In genomic region chr8:83621691-83622388, GRCm38 (mm10) we compare ENCODE assay signal across 8 mouse cellular contexts. TPM values are rescaled to one million over a fixed set of nuclear protein-coding genes. Genes with fewer than 3 reads are reported as not detected.
A peak's percentile ranks its signal among the peaks of the same experiment; 100 is the strongest.
DNase-seq lines count a peak whose midpoint lies in the region; ATAC-seq and TF ChIP-seq lines count a peak whose summit lies in the region.

No protein-coding gene starts in this region.

- H3K4me2 ChIP-seq in kidney, postnatal 0 days (ENCODE audit: low read length): peak overlapping the region; percentile 53
- H3K4me2 ChIP-seq in embryonic facial prominence, embryonic 11.5 days (ENCODE audit: low read depth, low read length): peak overlapping the region; percentile 60
- H3K4me2 ChIP-seq in hindbrain, embryonic 16.5 days (ENCODE audit: low read length): peak overlapping the region; percentile 76

- 53% methylated on average over 15 of the region's 15 CpGs for WGBS in kidney, postnatal 0 days
- 59% methylated on average over 15 of the region's 15 CpGs for WGBS in embryonic facial prominence, embryonic 11.5 days
- WGBS in hindbrain, embryonic 16.5 days: 55% methylated on average over 15 of the region's 15 CpGs

- TF ChIP-seq CTCF in kidney, postnatal 0 days (IDR thresholded peaks at IDR 0.05; ENCODE audit: low read depth): no peak

- H3K27ac ChIP-seq in kidney, postnatal 0 days: no peak overlapping the region
- H3K27ac ChIP-seq in embryonic facial prominence, embryonic 11.5 days (replicated peaks; ENCODE audit: low read depth, low read length): no peak overlapping the region
- H3K27ac ChIP-seq in hindbrain, embryonic 16.5 days (ENCODE audit: low read depth, low read length): no peak overlapping the region; the same call in 1 of the 2 replicates

- no peaks in the 10 kb centered on the region for H3K27me3 ChIP-seq in kidney, postnatal 0 days (ENCODE audit: insufficient read depth, low read length)
- H3K27me3 ChIP-seq in embryonic facial prominence, embryonic 11.5 days (ENCODE audit: control insufficient read depth, insufficient read depth, low read length): no peaks in the 10 kb centered on the region
- H3K27me3 ChIP-seq in hindbrain, embryonic 16.5 days (replicated peaks; ENCODE audit: control insufficient read depth, insufficient read depth, low read length): no peaks in the 10 kb centered on the region

- no peak; the same call in 1 of the 2 replicates for ATAC-seq in kidney, postnatal 0 days (replicated peaks; ENCODE audit: low FRiP score, low read depth)
- ATAC-seq in embryonic facial prominence, embryonic 11.5 days (replicated peaks; ENCODE audit: insufficient number of reproducible peaks, low FRiP score, low TSS enrichment, low read depth): peak; percentile 53
- peak; percentile 43; the same call in 1 of the 2 replicates for ATAC-seq in hindbrain, embryonic 16.5 days
- ATAC-seq in monocyte, adult 5-6 weeks (replicated peaks; ENCODE audit: insufficient number of reproducible peaks, low FRiP score, low TSS enrichment, poor library complexity, severe bottlenecking): peak; percentile 10; the same call in 1 of the 2 replicates

- peak overlapping the region; percentile 24 for H3K4me3 ChIP-seq in kidney, postnatal 0 days (replicated peaks; ENCODE audit: low read depth, low read length)
- H3K4me3 ChIP-seq in embryonic facial prominence, embryonic 11.5 days (ENCODE audit: low read depth, low read length): peak overlapping the region; percentile 28
- H3K4me3 ChIP-seq in hindbrain, embryonic 16.5 days (ENCODE audit: low read length): peak overlapping the region; percentile 44

- H3K9me3 ChIP-seq in kidney, postnatal 0 days (replicated peaks; ENCODE audit: low read length): no peaks in the 10 kb centered on the region
- no peaks in the 10 kb centered on the region for H3K9me3 ChIP-seq in embryonic facial prominence, embryonic 11.5 days (replicated peaks; ENCODE audit: control insufficient read depth, low read length)
- no peaks in the 10 kb centered on the region for H3K9me3 ChIP-seq in hindbrain, embryonic 16.5 days (ENCODE audit: control insufficient read depth, low read length)

- no peaks in the 10 kb centered on the region for H3K36me3 ChIP-seq in kidney, postnatal 0 days (ENCODE audit: insufficient read depth, low read length)
- no peaks in the 10 kb centered on the region for H3K36me3 ChIP-seq in embryonic facial prominence, embryonic 11.5 days (replicated peaks; ENCODE audit: control insufficient read depth, insufficient read depth, low read depth, low read length)
- no peaks in the 10 kb centered on the region for H3K36me3 ChIP-seq in hindbrain, embryonic 16.5 days (ENCODE audit: control insufficient read depth, insufficient read depth, low read length)

- H3K4me1 ChIP-seq in kidney, postnatal 0 days (replicated peaks; ENCODE audit: insufficient read depth, low read length): no peaks in the 10 kb centered on the region
- no peaks in the 10 kb centered on the region for H3K4me1 ChIP-seq in embryonic facial prominence, embryonic 11.5 days (ENCODE audit: control insufficient read depth, insufficient read depth, low read length)
- no peaks in the 10 kb centered on the region; the same call in 1 of the 2 replicates for H3K4me1 ChIP-seq in hindbrain, embryonic 16.5 days (ENCODE audit: control insufficient read depth, insufficient read depth, low read depth, low read length)

- H3K9ac ChIP-seq in kidney, postnatal 0 days (ENCODE audit: low read depth, low read length): no peak overlapping the region
- peak overlapping the region; percentile 50 for H3K9ac ChIP-seq in embryonic facial prominence, embryonic 11.5 days (replicated peaks; ENCODE audit: low read length)
- H3K9ac ChIP-seq in hindbrain, embryonic 16.5 days (ENCODE audit: low read depth, low read length): peak overlapping the region; percentile 64

- no peak for DNase-seq in kidney, postnatal 0 days (ENCODE audit: low spot score)
- no peak for DNase-seq in kidney, postnatal 36 days
- DNase-seq in embryonic facial prominence, embryonic 11.5 days (ENCODE audit: low spot score): no peak
- no peak for DNase-seq in right cerebral cortex, postnatal 14 days
- no peak for DNase-seq in frontal cortex, postnatal 25 days (ENCODE audit: low spot score in 2 of 2)
- no peak for DNase-seq in thymus, postnatal 25 days

RNA-seq across cellular contexts. Expression of gene Dnajb1, which starts 13.8 kb away (rescaled TPM):
- 30.2 and 35.3 TPM in 2 replicates for polyA plus RNA-seq in kidney, postnatal 0 days (2015; fragmentation: Nextera tagmentation; extraction: Ambion mirVana)
- polyA plus RNA-seq in embryonic facial prominence, embryonic 11.5 days (2014; fragmentation: Nextera tagmentation; extraction: Ambion mirVana): 54.4 and 61.4 TPM in 2 replicates
- polyA plus RNA-seq in hindbrain, embryonic 16.5 days (2015; fragmentation: Nextera tagmentation; extraction: Ambion mirVana): 60.8 and 61.8 TPM in 2 replicates
- total RNA-seq in monocyte, adult 5-6 weeks (2017): 35.2 to 112 TPM (median 38.5 TPM) in 3 replicates

RNA-seq across cellular contexts. Expression of gene Tecr, which starts 14.1 kb away (rescaled TPM):
- polyA plus RNA-seq in kidney, postnatal 0 days (2015; fragmentation: Nextera tagmentation; extraction: Ambion mirVana): 560 and 574 TPM in 2 replicates
- polyA plus RNA-seq in embryonic facial prominence, embryonic 11.5 days (2014; fragmentation: Nextera tagmentation; extraction: Ambion mirVana): 667 and 692 TPM in 2 replicates
- 1,512 and 1,598 TPM in 2 replicates for polyA plus RNA-seq in hindbrain, embryonic 16.5 days (2015; fragmentation: Nextera tagmentation; extraction: Ambion mirVana)
- total RNA-seq in monocyte, adult 5-6 weeks (2017): 59.7 to 123 TPM (median 61.4 TPM) in 3 replicates

RNA-seq across cellular contexts. Expression of gene Gipc1, which starts 30.6 kb away (rescaled TPM):
- polyA plus RNA-seq in kidney, postnatal 0 days (2015; fragmentation: Nextera tagmentation; extraction: Ambion mirVana): 197 and 212 TPM in 2 replicates
- polyA plus RNA-seq in embryonic facial prominence, embryonic 11.5 days (2014; fragmentation: Nextera tagmentation; extraction: Ambion mirVana): 169 and 177 TPM in 2 replicates
- 135 TPM in 2 replicates for polyA plus RNA-seq in hindbrain, embryonic 16.5 days (2015; fragmentation: Nextera tagmentation; extraction: Ambion mirVana)
- 9.5 to 21.9 TPM (median 10.0 TPM) in 3 replicates for total RNA-seq in monocyte, adult 5-6 weeks (2017)

RNA-seq across cellular contexts. Expression of gene Ptger1, which starts 44.6 kb away (rescaled TPM):
- polyA plus RNA-seq in kidney, postnatal 0 days (2015; fragmentation: Nextera tagmentation; extraction: Ambion mirVana): 9.4 and 9.8 TPM in 2 replicates
- 0.27 and 1.9 TPM in 2 replicates for polyA plus RNA-seq in embryonic facial prominence, embryonic 11.5 days (2014; fragmentation: Nextera tagmentation; extraction: Ambion mirVana)
- 0.61 and 0.87 TPM in 2 replicates for polyA plus RNA-seq in hindbrain, embryonic 16.5 days (2015; fragmentation: Nextera tagmentation; extraction: Ambion mirVana)
- total RNA-seq in monocyte, adult 5-6 weeks (2017): 3.8 to 7.5 TPM (median 5.5 TPM) in 3 replicates

RNA-seq across cellular contexts. Expression of gene Ndufb7, which starts 55.4 kb away (rescaled TPM):
- 502 and 515 TPM in 2 replicates for polyA plus RNA-seq in kidney, postnatal 0 days (2015; fragmentation: Nextera tagmentation; extraction: Ambion mirVana)
- polyA plus RNA-seq in embryonic facial prominence, embryonic 11.5 days (2014; fragmentation: Nextera tagmentation; extraction: Ambion mirVana): 327 and 351 TPM in 2 replicates
- 339 and 367 TPM in 2 replicates for polyA plus RNA-seq in hindbrain, embryonic 16.5 days (2015; fragmentation: Nextera tagmentation; extraction: Ambion mirVana)
- 152 to 196 TPM (median 178 TPM) in 3 replicates for total RNA-seq in monocyte, adult 5-6 weeks (2017)
